Mouse (Mus musculus) frontal cortex, adult (tissue): ENCODE results near the gene Ccin.

Experiments used
- ATAC-seq: cut with Nextera tagmentation; 2 replicates; pipeline ENCODE4 v1.9.2; 2017; ENCODE audit warnings: mild to moderate bottlenecking, moderate library complexity, mixed read lengths; ENCODE audit not compliant: low TSS enrichment

Ccin gene

DNA sequence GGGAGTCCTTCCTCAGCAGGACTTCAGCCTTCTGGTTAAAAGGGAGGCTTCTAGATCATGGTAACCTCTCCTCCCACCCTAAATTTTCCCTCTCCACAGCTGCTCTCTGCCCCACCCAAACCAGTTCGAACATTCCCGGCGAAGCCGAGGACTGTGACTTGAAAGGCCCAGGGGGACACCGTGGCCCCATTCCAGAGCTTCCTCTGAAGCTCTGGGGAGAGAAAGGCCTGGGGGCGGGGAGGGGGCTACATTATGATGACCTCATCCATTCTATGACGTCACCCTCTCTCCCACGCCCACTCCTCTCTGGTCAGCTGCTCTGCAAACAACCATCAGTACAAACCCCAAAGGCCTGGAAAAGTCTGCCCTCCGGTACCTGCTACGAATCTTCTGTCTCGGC lies at the start of gene Ccin:
TSS of gene Ccin (plus strand) at position 303 of the 400 bp plus-strand sequence.
- ATAC-seq, result no peak

DNA sequence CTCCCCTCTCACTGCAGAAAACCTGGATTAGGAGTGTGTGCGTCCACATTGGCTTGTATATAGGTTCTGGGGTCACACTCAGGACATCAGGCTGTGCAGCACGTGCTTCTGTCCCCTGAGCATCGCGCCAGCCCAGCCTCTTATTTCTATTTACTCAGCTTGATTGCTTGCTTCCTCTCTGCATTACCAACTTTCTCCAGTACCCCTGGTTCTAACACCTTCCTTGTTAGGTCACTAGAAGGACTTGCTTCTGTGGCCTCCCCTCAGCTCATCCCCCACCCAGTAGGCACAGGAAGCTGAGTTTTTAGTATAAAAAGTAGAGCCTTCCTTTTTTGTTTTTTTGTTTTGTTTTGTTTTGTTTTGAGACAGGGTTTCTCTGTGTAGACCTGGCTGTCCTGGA lies 47.1 kb upstream of the Ccin start:
- no peak for ATAC-seq

GRCm38 (mm10) chr4:43936749-43937674 lies 46.3 kb upstream of the Ccin start:
- no peak for ATAC-seq

DNA sequence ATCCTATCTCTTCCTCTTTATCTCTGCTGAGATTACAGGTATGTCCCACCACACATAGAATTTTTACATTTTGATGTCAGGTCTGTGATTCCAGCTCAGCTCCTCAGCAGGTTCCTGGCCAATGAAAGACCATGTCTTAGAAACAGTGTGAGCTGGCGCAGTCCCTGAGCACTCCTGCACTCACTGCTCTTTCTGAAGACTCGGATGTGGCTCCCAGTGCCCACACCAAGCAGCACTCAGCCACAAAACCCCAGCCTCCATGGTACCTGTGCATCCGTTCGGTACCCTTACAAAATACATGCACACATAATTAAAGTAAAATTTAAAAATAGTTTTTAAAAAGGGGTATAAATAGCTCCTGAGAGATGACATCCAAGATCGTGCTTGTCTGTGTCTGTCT lies 42.0 kb upstream of the Ccin start:
- ATAC-seq, result no peak

- ATAC-seq, result no peak
Measured at GRCm38 (mm10) chr4:43942421-43942820, 40.9 kb upstream of the Ccin start.

- ATAC-seq, result no peak
Measured at GRCm38 (mm10) chr4:43947571-43947970, 35.7 kb upstream of the Ccin start.

DNA sequence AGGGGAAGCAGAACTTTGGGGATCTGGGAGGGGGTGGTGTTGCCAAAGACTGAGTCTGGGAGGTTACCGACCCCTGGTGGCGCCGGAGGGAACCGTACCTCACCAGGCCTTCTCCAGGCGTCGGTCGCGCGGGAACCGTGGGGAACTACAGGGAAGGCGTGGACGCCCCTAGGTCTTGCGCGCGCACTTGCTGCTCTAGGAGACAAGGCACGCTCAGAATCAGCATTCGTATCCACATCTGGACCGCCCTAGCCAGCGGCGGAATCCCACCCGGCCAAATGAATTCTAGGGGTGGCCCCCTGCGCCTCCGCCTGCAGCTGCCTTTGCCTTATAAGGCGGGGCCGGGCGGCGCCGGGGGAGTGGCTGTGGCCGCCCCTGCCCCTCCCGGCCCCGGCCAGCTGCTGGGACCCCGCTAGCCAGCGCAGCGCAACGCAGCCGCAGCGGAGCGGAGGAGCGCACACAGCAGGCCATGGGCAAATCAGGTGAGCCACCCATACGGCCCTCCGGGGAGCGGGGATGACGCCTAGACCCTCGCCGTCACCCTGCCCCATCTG lies 25.9 kb upstream of the Ccin start, which contains the start of gene Glipr2:
TSS of gene Glipr2 (plus strand) at position 110 of the 554 bp plus-strand sequence.
- peak; percentile 89 for ATAC-seq

DNA sequence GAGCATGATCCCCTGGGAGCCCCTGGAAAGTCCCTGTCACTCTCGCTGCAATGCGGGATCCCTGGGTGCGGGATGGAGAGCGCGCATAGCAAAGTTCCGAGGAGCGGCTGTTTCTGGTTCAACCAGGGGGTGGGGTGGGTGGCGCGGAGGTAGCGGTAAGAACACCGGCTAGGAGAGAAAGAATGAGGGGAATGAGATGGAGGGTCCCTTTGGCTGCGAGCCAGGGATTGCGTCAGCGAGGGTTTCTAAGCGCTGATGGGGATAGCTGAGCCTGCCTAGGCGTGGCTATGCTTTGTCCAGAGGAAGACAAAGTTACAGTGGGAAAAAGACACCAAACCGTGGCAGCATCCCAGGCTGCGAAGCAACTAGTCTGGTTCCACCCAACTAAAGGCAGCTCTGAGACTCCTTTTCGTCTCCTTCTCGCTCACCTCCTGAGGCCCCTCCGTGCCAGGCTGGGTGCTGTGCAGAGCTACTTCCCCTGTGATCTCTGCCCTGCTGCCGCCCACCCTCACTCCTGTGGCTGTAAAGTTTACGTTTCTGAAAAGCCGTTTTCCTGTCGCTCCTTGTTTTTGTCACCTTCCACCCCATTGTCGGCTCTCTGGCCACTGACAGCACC lies 25.3 kb upstream of the Ccin start:
- peak; percentile 34; the same call in 1 of the 2 replicates for ATAC-seq

GRCm38 (mm10) chr4:43959523-43960179 lies 23.6 kb upstream of the Ccin start:
- ATAC-seq, result no peak

- no peak for ATAC-seq
Measured at GRCm38 (mm10) chr4:43960207-43960606, 23.1 kb upstream of the Ccin start.

DNA sequence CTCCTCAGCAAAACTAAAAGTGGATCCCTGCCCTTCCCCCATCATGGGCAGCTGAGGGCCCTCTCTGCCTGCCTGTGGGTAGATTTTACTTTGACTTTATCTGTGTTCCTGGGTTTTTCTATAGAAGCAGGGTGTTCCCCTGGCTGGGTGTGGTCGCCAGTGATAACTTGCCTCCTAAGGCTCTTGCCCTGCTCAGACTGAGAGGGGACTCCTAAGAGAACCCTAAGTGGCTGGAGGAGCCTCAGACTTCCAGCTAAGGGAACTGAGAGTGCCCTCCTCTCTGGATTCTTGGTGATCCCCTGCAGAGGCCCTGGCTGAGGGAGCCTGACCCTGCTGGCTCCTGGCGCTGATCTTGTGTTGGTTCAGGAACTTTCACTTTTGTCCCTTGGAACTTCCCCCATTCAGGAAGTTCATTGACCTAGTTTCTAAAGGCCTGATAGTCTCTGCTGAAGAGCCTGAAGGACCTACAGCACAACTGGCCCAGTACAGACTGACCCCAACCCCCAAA lies 18.9 kb upstream of the Ccin start:
- ATAC-seq, result no peak

GRCm38 (mm10) chr4:43964951-43965684 lies 18.2 kb upstream of the Ccin start:
- no peak for ATAC-seq

DNA sequence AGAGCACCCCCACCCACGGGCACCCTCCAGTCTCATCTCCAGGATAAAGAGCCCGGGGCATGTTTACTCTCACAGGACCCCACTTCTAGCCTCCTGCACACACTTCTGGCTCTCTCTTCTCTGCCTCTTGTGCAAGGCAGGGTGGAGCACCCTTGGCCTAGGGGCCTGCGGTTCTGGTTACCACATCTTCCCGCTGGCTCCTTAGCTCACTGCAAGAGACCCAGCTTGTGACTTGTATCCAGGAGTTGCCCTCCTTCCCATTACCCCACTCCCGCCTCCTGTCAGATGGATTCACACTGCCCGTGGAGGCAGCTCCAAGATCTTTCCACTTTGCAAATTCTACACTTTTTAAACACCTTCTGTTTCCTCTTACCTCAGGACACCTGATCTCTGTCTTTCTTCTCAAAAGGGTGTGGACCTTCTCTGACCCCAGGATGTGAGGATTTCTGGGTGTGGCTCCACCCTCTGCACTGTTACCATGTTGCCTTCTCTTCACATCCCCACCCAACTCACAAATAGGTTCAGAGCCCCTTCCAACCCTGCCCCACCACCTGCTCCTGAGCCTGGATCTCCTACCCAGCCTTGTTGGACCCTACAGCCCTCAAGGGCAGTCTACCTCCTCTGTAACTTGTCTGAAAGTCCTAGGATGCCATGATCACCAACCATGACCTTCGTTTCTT lies 17.3 kb upstream of the Ccin start:
- no peak for ATAC-seq

DNA sequence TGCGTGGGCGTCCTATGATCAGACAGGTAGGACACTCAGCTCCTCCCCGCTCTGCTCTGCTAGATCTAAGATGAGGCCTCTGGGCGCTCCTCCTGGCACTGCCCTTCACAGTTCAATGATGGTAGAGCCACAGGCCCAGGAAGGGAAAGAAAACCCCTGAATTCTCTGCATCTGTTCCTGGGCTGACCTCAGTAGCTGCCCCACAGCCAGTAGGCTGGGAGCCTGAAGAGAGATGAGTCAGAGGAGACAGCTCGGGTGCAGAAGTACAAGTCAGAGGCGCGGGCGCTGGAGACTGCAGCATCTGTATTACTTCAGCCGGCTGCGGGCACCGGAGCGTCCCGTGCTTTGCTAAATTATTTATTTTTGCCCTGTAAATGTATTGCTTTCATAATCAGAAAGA lies 14.6 kb upstream of the Ccin start:
- ATAC-seq, result no peak

DNA sequence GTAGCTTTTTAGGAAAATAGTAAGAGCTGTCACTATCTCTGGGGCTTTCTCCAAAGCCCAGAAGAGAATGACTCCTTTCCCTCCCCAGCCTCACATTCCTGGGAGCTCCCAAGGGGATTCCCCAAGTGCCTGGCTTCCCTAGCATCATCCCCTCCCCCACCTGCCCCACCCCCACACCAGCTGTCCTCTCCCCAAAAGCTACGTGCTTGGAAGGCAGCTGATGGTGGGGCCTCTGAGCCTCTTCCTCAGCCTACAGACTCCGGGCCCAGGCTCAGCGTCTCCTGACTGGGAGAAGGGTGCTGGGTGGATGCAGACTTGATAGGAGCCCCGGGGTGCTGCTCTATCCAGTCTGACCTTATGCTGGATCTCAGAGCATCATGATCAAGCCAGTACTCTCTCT lies 13.9 kb upstream of the Ccin start:
- peak; percentile 50; the same call in 1 of the 2 replicates for ATAC-seq

- ATAC-seq, result no peak
Measured at GRCm38 (mm10) chr4:43970393-43971330, 12.6 kb upstream of the Ccin start.

- no peak for ATAC-seq
Measured at GRCm38 (mm10) chr4:43971541-43972136, 11.6 kb upstream of the Ccin start.

DNA sequence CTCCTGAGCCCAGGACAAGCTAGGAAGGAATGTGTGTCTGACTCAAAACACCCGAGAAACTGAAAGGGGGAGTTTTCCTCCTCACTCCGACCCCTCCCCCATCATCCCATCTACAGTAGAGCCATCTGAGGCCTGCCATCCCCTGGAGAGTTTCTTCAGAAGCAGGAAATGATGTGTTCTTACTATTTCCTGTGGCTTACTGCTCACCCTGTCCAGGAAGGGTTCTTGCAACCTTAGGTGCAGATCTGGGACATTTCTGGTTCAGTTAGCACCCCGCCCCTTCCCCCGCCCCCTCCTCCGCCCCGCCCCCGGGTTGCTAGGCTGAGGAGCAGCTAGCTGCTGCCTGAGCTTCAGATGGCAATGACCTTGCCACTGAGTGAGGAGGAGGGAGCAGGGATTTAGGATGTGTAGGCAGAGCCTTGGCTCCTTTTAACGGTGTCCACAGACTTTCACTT lies 11.1 kb upstream of the Ccin start:
- ATAC-seq, result no peak

- no peak for ATAC-seq
Measured at GRCm38 (mm10) chr4:43973526-43973981, 9.7 kb upstream of the Ccin start.
